Mouse (Mus musculus): Measurements from ENCODE around the gene Esyt2.

GRCm38 (mm10) chr12:116244601-116245000 lies 36.4 kb upstream of the Esyt2 start:
- TF ChIP-seq TAL1 (IDR thresholded peaks at IDR 0.05; ENCODE audit: low read length), result no peak
- no peak for TF ChIP-seq GATA1 (IDR thresholded peaks at IDR 0.05; ENCODE audit: low read length)
